Mouse (Mus musculus) pancreas, adult 10 weeks (tissue): Measurements from ENCODE around the gene Fa2h. TPM values are rescaled to one million over a fixed set of nuclear protein-coding genes. Genes with fewer than 3 reads are reported as not detected.

Source experiments
- polyA plus RNA-seq: library from polyadenylated mRNA; stranded (reverse); fragments of 350-450 nt; fragmentation: Illumina TruSeq; extraction: RNeasy Lipid Tissue Mini Kit (QIAGEN cat#74804); gene quantifications from one replicate; pipeline ENCODE4 v1.2.3, GENCODE M21; 2015; ENCODE audit warnings: low read depth, low replicate concordance; ENCODE audit not compliant: insufficient read depth

Gene Fa2h
- polyA plus RNA-seq: 0.55 TPM

GRCm38 (mm10) chr8:111393391-111394363 lies at the start of gene Fa2h:
Gene Fa2h, minus strand, starts transcription at chr8:111393824.

GRCm38 (mm10) chr8:111337890-111338347 lies 55.7 kb downstream of the Fa2h start, which contains the start of gene Mlkl:
Gene Mlkl, minus strand, starts transcription at chr8:111338177.

DNA sequence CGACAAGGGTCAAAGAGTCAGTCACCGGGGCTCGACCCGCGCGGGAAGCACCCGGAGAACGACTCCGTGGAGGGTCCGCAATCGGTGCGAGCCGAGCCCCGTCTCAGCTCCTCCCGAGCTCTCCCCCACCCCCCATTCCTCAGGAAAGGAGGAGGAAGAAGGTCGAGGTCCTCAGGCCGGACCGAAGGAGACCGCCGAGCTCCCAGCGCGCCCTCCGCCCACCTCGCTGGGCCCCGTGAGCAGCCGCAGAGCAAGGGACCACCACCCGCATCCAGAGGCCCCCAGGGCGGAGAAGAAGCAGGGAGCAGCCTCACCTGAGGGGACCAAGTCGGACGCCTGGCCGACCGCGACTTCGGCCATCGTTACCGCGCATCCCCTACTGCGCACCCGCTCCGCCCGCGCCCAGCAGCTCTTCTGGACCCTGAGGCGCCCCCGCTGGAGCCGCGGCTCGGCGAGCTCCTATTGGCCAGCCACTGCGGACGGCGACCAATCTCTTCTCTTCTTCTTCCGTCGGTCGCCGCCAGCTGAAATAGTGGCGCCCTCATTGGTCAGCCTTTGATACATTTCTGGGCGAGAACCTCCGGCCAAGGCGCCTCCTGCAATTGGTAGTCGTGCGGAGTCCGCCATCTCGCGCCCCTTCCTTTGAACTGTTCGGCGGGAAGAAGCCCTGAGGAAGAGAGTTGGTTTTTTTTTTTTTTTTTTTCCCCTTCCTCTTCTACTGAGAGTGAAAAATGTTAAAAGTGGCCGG lies 93.6 kb downstream of the Fa2h start, which contains the start of gene Rfwd3:
Gene Rfwd3, minus strand, starts transcription at position 402 of the 748 bp plus-strand sequence.

Other genes with a start within 250 kb of the Fa2h start
- 9.4 TPM for gene Glg1, start 134.6 kb downstream of the Fa2h start, polyA plus RNA-seq
- gene Rfwd3, start 93.6 kb downstream of the Fa2h start, polyA plus RNA-seq: 2.3 TPM
- gene Mlkl, start 55.6 kb downstream of the Fa2h start, polyA plus RNA-seq: 1.0 TPM
- gene Wdr59, start 128.3 kb upstream of the Fa2h start, polyA plus RNA-seq: 4.3 TPM
- 10.2 TPM for gene Znrf1, start 142.3 kb upstream of the Fa2h start, polyA plus RNA-seq
- gene Ldhd, start 236.6 kb upstream of the Fa2h start, polyA plus RNA-seq: 7.6 TPM
- 4.0 TPM for gene Zfp1, start 249.6 kb upstream of the Fa2h start, polyA plus RNA-seq